Mouse (Mus musculus): ENCODE measurements at regions not wholly inside any gene's neighbourhood (a gene's known extent, or its start where the extent isn't known, plus 50 kb on each side); places are given as distances from the start of the nearest gene placed in this dataset.

DNA sequence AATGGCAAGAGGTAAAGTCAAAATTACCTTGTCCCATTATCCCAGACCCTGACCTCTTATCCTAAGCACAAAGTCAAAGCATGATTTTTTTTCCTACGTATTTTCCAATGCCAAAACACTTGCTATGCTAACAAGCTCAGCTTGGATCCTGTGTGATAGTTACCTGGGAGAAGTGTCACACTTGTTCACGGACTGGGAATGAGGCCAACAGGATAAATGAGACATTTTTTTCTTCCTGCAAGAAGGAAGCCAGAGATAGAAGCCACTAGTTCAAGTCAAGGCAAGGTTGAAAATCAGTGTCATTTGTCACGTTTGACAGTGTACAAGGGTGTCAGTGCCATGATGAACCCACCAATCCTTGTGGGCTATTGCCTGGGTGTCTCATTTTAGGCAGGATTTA, 189.8 kb upstream of the Tas2r119 start:
- no peak for TF ChIP-seq EP300 (IDR thresholded peaks at IDR 0.05)
- TF ChIP-seq CTCF (IDR thresholded peaks at IDR 0.05): no peak
- DNase-seq (ENCODE audit: low spot score): no peak

DNA sequence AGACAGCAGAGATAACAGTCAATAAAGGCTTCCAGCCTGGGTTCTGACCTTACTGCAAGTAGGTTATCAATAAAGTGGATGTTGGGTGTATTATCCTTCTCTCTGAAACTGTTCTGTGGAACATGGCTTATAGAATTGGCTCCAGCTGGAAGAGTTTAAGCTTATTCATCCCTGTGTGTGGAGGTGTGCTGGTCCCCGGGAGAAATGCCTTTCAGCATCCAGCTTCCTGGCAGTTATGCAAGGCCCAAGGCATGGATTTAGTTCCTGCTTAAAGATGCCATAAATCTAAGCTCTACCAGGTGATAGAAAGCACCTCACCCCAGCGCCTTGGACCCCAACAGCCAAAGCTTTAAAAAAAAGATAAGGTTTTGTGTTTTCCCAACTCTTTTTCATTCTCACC, 188.0 kb upstream of the Tas2r119 start:
- Histone ChIP-seq H3K4me3 (ENCODE audit: low read depth, low read length) (no peak overlapping the region), H3K9ac (replicated peaks; ENCODE audit: low read depth) (no peak overlapping the region), H3K4me2 (replicated peaks; ENCODE audit: low read depth, low read length) (no peak overlapping the region), H3K9me3 (ENCODE audit: low read length) (no peaks in the 10 kb centered on the region), H3K4me1 (ENCODE audit: insufficient read depth, low read depth, low read length) (no peaks in the 10 kb centered on the region), H3K36me3 (ENCODE audit: insufficient read depth, low read length) (no peaks in the 10 kb centered on the region), H3K27ac (ENCODE audit: low read length) (no peak overlapping the region), H3K27me3 (replicated peaks; ENCODE audit: insufficient read depth, low read length) (no peaks in the 10 kb centered on the region)
- ATAC-seq: no peak
- no peak for TF ChIP-seq CTCF (IDR thresholded peaks at IDR 0.05)
- TF ChIP-seq EP300 (IDR thresholded peaks at IDR 0.05): no peak
- DNase-seq (ENCODE audit: low spot score): no peak
- 78% methylated on average over 2 of the region's 2 CpGs for WGBS

More for the DNA sequence above, 189.8 kb upstream of the Tas2r119 start:
- H3K4me3 ChIP-seq (ENCODE audit: low read depth, low read length): no peak overlapping the region
- H3K36me3 ChIP-seq (ENCODE audit: insufficient read depth, low read length): no peaks in the 10 kb centered on the region
- no peak overlapping the region for H3K27ac ChIP-seq (ENCODE audit: low read length)
- no peaks in the 10 kb centered on the region for H3K27me3 ChIP-seq (replicated peaks; ENCODE audit: insufficient read depth, low read length)
- H3K4me1 ChIP-seq (ENCODE audit: insufficient read depth, low read depth, low read length): no peaks in the 10 kb centered on the region
- no peak for ATAC-seq
- no peak overlapping the region for H3K4me2 ChIP-seq (replicated peaks; ENCODE audit: low read depth, low read length)
- no peaks in the 10 kb centered on the region for H3K9me3 ChIP-seq (ENCODE audit: low read length)
- WGBS: 60% methylated on average over 3 of the region's 3 CpGs
- no peak overlapping the region for H3K9ac ChIP-seq (replicated peaks; ENCODE audit: low read depth)

DNA sequence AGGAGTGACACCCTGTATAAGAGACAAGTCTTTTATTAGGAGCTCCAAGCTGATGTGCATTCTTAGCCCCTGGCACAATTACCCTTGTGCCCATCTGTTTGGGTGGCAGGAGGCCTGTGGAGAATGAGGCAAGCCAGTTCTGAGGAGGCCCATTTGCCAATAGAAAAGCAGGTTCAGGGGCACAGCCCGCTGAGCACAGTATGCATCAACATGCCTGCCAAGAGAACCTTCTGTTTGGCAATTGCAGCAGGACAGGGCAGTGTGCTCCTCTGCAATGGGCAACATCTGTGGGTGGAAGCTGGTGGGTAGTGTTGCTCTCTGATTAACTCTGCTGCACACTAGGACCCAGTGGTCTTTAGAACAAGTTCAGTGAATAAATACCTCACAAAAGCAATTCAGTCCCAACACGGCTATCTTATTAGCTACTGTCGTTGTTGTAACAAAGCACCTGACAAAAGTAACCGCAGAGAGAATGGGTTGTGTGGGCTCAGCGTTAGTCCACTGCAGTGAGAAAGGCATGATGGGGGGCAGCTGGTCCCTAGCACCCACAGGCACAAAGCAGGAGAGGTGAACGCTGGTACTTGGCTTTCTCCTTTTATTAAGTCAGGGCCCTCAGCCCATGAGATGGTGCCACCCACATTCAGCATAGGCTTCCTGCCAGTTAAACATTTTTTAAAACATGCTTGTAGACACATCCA, 187.3 kb upstream of the Tas2r119 start:
- H3K4me2 ChIP-seq (replicated peaks; ENCODE audit: low read depth, low read length): no peak overlapping the region
- H3K4me3 ChIP-seq (ENCODE audit: low read depth, low read length): no peak overlapping the region
- H3K27me3 ChIP-seq (replicated peaks; ENCODE audit: insufficient read depth, low read length): no peaks in the 10 kb centered on the region
- 77% methylated on average over 6 of the region's 6 CpGs for WGBS
- ATAC-seq (no peak), DNase-seq (ENCODE audit: low spot score) (no peak)
- no peaks in the 10 kb centered on the region for H3K9me3 ChIP-seq (ENCODE audit: low read length)
- TF ChIP-seq CTCF (IDR thresholded peaks at IDR 0.05) (no peak), EP300 (IDR thresholded peaks at IDR 0.05) (no peak)
- H3K27ac ChIP-seq (ENCODE audit: low read length): no peak overlapping the region
- H3K36me3 ChIP-seq (ENCODE audit: insufficient read depth, low read length): no peaks in the 10 kb centered on the region
- H3K4me1 ChIP-seq (ENCODE audit: insufficient read depth, low read depth, low read length): no peaks in the 10 kb centered on the region
- H3K9ac ChIP-seq (replicated peaks; ENCODE audit: low read depth): no peak overlapping the region

DNA sequence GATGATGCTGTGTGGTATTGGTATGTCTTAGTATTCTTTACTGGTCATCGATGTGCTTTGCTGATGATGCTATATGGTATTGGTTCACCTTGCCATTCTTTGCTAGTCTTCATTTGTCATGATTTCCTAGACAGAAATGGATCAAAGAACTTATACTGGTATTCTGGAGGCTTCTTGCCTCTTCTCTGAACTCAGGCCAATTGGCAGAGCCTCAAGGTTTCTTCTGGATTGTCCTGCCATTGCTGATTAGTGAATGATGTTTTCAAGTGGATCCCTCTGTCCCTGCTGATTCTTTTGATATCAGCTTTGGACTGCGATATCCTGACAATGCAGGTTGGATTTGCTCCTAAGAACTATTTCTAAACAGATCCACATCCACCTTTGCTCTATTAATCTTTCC, 179.1 kb upstream of the Tas2r119 start:
- Histone ChIP-seq H3K27ac (ENCODE audit: low read length) (no peak overlapping the region), H3K36me3 (ENCODE audit: insufficient read depth, low read length) (no peaks in the 10 kb centered on the region), H3K27me3 (replicated peaks; ENCODE audit: insufficient read depth, low read length) (no peaks in the 10 kb centered on the region), H3K9me3 (ENCODE audit: low read length) (no peaks in the 10 kb centered on the region), H3K4me1 (ENCODE audit: insufficient read depth, low read depth, low read length) (no peaks in the 10 kb centered on the region), H3K4me3 (ENCODE audit: low read depth, low read length) (no peak overlapping the region), H3K4me2 (replicated peaks; ENCODE audit: low read depth, low read length) (no peak overlapping the region), H3K9ac (replicated peaks; ENCODE audit: low read depth) (no peak overlapping the region)
- no peak for DNase-seq (ENCODE audit: low spot score)
- no peak for ATAC-seq
- 80% methylated on average over 2 of the region's 2 CpGs for WGBS
- TF ChIP-seq CTCF (IDR thresholded peaks at IDR 0.05) (no peak), EP300 (IDR thresholded peaks at IDR 0.05) (no peak)

DNA sequence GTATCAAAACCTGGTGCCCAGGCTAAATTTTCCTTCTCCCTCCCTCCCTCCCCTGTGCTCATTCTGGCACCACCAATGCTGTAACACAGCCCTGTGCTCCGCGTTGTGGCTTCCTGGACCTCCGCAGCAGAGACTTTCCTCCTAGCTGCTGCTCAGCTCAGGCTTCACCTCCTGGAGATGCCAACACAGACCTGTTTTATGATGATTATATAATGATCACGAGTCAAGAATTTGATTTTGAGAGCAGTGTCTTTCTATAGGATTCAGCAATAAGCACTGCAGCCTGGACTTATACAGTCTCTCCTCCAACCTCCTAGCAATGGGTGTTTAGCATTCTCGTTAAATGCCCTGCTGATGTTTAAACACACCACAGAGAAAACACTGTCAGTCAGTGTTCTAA, 177.5 kb upstream of the Tas2r119 start:
- Histone ChIP-seq H3K36me3 (ENCODE audit: insufficient read depth, low read length) (no peaks in the 10 kb centered on the region), H3K4me1 (ENCODE audit: insufficient read depth, low read depth, low read length) (no peaks in the 10 kb centered on the region), H3K9me3 (ENCODE audit: low read length) (no peaks in the 10 kb centered on the region), H3K4me2 (replicated peaks; ENCODE audit: low read depth, low read length) (no peak overlapping the region), H3K9ac (replicated peaks; ENCODE audit: low read depth) (no peak overlapping the region), H3K4me3 (ENCODE audit: low read depth, low read length) (no peak overlapping the region), H3K27me3 (replicated peaks; ENCODE audit: insufficient read depth, low read length) (no peaks in the 10 kb centered on the region), H3K27ac (ENCODE audit: low read length) (no peak overlapping the region)
- 76% methylated on average over 5 of the region's 5 CpGs for WGBS
- ATAC-seq (no peak), DNase-seq (ENCODE audit: low spot score) (no peak)
- TF ChIP-seq CTCF (IDR thresholded peaks at IDR 0.05) (no peak), EP300 (IDR thresholded peaks at IDR 0.05) (no peak)

DNA sequence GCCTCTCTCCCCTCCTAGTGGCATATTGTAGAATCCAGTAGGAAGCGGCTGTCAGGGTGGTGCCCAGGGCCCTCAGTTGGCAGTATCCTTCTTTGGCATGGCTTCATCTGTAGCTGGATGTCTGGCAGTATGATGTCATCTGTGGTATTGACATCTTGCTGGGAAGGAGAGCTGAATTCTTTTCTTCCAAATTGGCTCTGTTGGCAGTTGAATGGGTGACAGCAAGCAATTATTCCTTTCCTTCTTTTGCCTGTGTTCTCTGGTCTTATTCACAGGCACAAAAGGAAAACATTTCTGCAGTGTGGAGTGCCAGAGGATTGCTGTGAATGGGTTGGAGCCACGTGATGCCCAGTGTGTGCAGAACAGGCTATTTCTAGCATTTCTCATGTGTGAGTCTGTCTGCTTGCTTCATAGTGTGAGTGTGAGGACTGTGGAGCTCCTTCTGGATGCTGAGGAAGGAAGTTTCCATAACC, 174.1 kb upstream of the Tas2r119 start:
- Histone ChIP-seq H3K9ac (replicated peaks; ENCODE audit: low read depth) (no peak overlapping the region), H3K4me3 (ENCODE audit: low read depth, low read length) (no peak overlapping the region), H3K27me3 (replicated peaks; ENCODE audit: insufficient read depth, low read length) (no peaks in the 10 kb centered on the region), H3K36me3 (ENCODE audit: insufficient read depth, low read length) (no peaks in the 10 kb centered on the region), H3K4me1 (ENCODE audit: insufficient read depth, low read depth, low read length) (no peaks in the 10 kb centered on the region), H3K27ac (ENCODE audit: low read length) (no peak overlapping the region), H3K4me2 (replicated peaks; ENCODE audit: low read depth, low read length) (no peak overlapping the region), H3K9me3 (ENCODE audit: low read length) (no peaks in the 10 kb centered on the region)
- ATAC-seq (peak; percentile 76), DNase-seq (ENCODE audit: low spot score) (peak; percentile 44)
- peak; percentile 18; the same call in 1 of the 2 replicates for TF ChIP-seq CTCF (IDR thresholded peaks at IDR 0.05)
- no peak for TF ChIP-seq EP300 (IDR thresholded peaks at IDR 0.05)
- WGBS: 34% methylated on average over 2 of the region's 2 CpGs

All from lung, postnatal 0 days (tissue).